Mouse (Mus musculus): ENCODE results near the gene Aspg.

The Aspg gene

DNA sequence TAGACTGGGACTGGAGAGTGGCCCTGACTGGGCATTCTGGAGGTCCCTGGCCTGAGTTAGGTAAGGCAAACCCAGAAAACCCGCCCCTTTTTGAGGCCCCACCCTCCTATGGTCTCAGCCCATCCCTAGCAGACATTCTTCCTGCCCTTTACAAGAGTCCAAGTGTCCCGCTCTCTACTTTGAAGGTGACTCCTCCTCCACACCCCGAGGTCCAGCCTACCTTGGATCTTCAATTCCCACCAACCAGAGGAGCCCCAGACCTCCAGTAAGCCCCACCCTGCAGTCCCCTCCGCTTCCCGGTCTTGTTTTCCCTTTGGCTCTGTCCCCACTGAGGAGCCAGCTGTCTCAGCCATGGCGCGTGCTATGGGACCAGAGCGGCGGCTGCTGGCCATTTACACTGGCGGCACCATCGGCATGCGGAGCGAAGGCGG, at the start of gene Aspg:
Gene Aspg, plus strand, starts transcription at position 139 of the 431 bp plus-strand sequence.
- DNase-seq (ENCODE audit: low spot score in 2 of 2): no peak

DNA sequence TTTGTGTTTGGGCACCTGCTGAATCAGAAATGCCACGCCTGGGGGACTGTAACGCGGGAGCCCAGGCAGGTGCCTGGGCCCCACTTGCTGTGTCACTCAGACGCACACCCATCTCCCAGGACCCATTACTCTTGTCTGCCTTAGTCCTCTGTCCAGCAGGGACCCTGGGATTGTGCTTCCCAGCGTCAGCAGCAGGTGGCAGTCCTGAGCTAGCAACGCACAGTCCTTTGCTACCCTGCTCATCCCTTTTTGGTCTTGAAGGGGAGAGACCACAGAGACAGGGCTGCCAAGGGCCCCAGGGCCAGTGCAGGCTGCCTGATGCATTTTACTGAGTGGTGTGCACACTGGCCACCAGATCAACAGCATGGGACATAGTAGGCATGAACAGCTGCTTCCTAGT, 28.8 kb upstream of the Aspg start:
- DNase-seq (ENCODE audit: low spot score in 2 of 2): peak; percentile 72 to 73

DNA sequence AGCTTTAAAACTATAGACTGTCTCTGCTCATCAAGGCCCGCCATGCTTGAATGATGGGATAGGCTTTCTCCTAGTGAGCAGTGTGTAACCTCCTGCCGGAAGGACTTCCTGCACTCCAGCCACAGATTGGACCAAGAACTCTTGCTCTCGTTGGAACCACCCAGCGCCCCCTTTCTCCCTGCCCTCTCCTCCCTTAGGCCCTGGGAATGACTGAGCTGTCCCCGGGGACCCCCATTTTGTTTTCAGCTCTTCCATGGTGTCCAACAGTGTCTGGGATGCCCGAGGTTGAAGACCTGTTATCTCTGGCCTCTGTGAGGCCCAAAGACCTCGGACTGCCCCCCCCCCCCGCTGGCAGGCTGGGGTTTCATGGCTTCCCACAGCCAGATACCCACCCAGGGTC, 26.6 kb upstream of the Aspg start:
- DNase-seq (ENCODE audit: low spot score in 2 of 2): no peak

DNA sequence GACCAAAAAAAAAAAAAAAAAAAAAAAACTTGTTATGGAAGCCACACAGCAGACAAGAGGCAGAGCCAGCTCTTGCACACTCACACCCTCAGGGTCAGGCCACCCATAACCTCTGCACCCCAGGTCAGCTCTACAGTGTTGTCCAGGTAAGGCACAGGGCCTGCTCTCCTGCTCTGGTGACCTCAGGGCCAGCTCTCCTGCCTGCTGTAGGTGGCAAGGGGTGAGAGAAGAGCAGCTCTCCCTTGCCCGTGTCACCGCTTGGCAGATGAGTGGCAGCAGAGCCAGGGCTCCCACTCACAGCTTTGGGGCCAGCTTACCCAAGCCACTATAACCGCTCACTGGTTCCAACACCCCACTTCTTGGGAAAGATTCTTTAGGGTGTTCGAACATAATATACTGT, 25.6 kb upstream of the Aspg start:
- no peak for DNase-seq (ENCODE audit: low spot score in 2 of 2)

DNA sequence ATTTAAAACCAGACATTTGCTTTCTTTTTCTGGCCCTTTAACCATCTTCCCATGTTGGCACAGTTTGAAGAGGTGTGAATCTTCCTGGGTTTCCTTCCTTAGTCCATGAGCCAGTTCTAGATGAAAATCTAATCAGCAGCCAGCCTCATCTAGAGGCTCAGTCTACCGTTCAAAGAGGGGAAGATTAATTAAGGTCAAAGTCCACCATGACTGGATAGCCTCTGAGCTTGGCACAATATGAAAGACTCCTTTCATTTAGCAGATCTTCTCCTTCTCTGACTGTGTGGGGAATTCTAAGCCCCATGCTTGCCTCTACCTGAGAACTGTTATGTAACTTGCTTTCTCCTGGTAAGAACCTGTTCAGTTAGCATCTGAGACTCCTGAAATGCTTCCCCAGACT, 24.2 kb upstream of the Aspg start:
- no peak for DNase-seq (ENCODE audit: low spot score in 2 of 2)

DNA sequence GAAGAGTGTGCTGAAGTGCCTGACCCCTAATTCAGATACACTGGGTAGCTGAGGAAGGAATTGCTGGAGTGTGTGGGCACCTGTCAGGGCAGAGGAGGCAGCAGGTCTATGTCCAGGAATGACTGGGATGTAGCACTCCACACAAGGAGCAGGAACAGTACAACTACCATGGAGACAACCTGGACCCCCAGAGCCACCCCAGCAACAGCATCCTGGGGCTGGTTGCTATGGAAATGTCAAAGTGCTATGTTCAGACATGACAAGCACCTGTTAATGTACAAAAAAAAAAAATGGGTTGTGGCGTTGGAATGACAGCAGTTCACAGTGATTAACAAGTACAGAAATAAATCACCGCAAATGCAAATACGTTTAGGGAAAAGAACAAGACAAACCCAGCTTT, 20.2 kb upstream of the Aspg start:
- no peak for DNase-seq (ENCODE audit: low spot score in 2 of 2)

DNA sequence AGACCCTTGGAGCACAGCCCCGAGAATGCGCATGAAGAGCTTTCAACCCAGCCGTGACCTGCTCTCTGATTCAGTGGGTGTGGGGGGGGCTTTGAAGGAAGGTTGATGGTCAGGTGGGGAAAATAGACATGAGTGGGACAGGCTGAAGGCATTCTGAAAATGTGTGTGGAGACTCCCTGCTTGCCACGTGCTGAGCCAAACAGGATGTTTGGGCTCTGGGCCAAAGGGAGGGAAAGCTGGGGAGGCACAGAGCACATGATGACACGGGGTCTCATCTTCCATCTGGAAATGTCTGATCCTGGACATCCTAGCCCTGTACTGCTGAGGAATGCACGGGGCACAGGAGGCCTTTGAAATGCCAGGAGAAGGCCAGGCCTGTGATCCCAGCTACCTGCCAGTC, 19.8 kb upstream of the Aspg start:
- DNase-seq (ENCODE audit: low spot score in 2 of 2): no peak

DNA sequence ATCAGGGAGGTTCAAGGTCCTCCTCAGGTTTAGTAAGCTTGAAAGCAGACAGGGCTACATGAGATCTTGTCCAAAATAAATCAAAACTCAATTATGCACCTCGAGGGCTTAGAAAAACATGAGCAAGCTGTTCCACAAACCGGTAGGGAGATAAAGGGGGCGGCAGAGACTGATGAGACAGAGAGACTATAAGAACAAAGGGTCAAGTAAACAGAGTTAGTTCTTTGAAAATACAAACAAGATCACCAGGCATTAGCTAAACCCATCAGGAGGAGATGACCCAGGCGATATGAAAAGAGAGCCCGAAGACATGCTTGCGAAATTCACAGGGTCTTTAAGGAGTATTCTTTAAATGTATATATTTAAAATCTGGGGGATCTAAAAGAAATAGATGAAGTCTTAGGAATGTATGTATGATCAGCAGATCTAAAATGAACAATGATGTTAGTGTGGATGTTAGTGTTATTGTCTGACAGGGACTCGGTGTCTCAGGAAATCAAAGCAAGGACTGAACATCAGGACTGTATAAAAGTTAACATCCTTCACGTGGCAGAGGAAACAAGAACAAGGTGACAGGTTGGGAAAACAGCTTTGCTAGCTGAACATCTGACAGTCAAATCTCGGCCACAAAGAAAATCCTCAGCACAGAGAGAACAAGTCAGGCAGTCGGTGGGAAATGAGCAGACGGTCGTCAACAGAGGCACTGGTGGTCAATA, 17.7 kb upstream of the Aspg start:
- no peak for DNase-seq (ENCODE audit: low spot score in 2 of 2)

DNA sequence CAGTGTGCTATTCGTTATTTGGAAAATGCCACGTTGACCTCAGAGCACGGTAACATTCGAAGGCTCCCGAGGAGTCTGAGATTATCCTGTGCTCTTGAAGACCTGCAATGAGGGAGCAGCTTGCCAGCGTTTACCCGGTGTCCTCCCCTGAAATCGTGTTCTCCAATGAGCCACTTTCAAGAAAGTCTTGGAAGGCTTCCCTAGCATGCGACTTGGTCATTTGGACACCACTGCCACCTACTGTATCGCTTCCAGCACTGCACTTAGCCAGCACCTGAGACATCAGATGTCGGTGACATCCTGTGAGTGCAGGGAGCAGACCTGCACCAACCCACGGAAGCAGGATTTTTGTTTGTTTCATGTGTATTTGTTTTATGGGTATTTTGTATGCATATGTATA, 15.4 kb upstream of the Aspg start:
- peak; percentile 58 to 73 for DNase-seq (ENCODE audit: low spot score in 2 of 2)

DNA sequence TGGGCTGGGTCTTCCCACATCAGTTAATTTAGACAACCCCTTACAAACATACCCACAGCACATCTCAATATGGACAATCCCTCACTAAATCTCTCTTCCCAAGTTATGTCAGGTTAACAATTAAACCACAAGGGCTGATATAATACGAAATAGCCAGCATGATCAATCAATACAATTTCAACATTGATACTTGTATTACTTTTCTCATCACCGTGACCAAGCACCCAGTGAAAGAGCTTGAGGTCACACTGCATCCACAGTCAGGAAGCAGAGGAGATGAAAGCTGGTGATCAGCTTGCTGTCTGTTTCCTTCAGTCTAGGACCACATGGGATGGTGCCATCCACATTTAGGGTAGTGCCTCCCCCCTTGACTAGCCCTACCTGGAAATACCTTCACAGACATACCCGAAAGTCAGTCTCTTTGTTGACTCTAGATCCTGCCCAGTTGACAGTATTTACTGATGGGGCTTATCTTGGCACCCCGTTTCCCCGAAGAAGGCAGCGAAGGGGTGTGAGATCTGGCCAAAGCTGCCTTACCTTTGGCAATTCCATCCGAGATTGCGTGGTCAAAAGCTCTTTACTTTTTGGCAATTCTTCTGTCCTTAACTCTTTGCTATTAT, 12.1 kb upstream of the Aspg start:
- no peak for DNase-seq (ENCODE audit: low spot score in 2 of 2)

DNA sequence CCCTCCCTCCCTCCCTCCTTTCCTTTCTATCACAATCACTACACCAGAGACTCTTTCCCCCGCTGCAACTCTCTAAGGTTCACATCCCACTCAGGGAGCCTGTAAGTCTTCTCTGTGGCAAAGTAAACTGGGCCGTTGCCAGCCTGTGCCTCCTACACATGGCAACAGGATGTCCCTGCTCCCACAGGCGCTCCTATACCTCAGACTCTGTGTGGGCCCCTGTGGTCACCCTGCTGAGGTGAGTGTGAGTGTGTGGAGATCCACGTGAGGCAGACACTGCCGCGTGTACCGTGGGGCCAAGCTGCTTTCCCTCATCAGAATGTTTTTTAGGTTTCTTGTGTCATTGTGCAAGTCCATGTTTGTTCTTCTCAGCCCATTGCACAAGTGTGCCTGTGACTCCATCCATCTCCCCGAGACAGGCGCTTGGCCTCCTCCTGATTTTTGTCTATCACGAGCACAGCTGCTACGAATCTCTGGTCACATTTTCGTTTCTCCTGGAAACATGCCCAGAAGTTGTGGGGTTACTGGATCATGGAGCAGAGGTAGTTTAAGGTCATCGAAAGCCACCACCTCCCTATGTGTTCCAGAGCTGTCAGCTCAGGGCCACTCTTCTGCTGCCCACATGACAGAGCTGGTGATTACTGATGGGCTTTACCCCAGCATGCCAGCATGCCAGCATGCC, 10.3 kb upstream of the Aspg start:
- DNase-seq (ENCODE audit: low spot score in 2 of 2): peak in 1 of 2 experiments; percentile 45

DNA sequence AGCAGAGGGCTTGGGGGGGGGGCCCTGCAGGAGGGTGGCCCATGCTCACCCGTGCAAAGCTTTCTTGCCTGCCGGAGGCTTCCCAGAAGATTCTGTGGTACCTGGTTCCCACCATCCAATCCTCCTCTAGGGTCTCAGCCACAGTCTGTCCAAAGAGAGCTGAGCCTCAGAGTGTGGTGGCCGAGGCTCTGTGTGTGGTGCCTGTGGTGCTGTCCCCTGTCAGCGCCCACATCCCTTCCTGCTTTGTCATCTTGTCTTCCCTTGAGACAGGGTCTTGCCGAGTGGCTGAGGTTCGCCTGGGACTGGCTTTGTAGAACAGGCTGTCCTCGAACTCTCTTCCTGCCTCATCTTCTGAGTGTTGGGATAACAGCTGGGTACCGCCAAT, 9.8 kb upstream of the Aspg start:
- no peak for DNase-seq (ENCODE audit: low spot score in 2 of 2)

DNA sequence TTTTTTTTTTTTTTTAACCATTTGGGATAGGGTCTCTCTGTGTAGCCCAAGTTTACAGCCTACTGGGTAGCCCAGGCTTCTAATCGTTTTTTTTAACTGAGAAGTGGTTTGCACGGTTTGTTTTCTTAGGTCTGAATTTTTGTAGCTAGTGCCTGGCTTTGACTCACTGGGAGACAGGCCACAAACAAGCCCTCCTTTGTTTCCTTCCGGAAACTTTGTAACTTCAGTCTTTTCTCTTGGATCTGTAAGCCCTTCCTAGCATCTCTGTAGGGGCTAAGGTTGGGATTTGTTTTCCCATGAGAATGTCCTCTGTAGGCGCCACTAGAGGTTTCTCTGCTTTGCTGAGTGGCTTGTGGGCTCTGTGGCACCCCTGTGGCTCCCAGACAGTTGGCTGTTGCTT, 6.4 kb upstream of the Aspg start:
- DNase-seq (ENCODE audit: low spot score in 2 of 2): no peak

DNA sequence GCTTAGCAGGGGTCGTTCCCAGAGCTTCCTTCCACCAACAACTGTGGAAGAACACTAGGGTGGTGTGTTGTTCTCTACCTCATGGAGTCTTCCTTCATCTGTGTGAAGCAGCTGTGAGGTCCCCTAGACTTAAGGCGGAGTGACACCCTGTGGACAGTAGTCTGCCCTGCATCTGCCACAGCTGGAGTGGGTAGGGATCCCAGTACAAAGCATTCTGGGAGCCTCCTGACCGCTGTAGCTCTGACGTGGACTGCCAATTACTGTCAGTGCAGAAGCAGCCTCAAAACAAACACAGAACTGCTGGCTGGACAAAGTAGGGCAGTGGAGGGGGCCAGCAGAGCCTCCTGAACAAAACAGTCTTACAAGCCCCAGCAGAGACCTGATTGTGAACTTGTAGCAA, 5.4 kb upstream of the Aspg start:
- DNase-seq (ENCODE audit: low spot score in 2 of 2): no peak

DNA sequence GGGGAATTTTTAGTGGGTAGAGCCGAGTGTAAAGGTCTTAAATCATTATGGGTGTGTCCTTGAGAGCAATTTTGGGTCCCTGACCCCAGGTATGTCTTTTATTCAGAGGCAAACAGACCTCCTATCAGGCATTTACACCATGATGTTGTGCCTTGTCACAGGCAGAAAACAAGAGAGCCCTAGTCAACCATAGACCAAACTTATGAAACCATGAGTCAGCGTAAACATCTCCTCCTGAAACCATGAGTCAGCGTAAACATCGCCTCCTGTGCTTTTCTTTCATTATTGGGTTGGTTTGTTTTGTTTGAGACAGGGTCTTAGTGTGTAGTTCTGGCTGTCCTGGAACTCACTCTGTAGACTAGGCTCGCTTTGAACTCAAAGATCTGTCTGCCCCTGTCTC, 3.3 kb upstream of the Aspg start:
- no peak for DNase-seq (ENCODE audit: low spot score in 2 of 2)

DNA sequence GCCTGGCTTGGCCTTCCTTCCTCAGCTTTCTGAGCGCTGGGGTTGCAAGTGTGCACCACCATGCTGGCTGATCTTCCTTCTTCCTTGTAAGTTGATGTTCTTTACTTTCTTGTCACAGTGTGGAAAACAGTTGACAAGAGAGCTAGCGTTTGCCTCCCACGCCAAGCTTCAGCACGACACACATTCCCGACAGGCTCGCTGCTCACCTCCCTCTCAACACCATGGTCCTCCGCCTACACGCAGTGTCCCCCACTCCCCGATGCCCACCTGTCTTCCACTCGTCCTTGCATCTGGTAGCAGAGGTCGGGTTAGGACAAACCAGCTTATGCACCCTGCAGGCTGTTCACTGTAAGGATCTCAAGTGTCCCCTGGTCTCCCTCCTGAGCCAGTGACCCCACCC, 1.6 kb upstream of the Aspg start:
- DNase-seq (ENCODE audit: low spot score in 2 of 2): no peak

DNA sequence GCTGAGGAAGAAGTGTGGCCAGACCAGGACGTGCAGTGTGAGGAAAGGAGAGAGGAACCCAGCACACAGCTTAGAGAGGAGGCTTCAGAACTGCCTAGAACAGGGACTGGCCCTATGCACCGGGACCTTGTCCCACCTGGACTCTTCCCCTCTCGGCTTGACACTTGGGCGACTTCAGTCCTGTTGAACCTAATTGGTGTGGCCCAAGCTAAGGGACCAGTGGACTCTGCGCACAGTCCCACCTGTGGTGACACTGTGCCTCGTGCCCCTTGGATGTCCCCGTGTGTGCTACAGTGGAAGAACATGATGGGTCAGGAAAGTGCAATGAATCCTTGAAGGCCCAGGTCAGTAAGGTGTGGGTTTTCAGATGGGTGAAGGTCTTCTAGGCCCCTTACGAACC, 1.2 kb downstream of the Aspg start:
- no peak for DNase-seq (ENCODE audit: low spot score in 2 of 2)

DNA sequence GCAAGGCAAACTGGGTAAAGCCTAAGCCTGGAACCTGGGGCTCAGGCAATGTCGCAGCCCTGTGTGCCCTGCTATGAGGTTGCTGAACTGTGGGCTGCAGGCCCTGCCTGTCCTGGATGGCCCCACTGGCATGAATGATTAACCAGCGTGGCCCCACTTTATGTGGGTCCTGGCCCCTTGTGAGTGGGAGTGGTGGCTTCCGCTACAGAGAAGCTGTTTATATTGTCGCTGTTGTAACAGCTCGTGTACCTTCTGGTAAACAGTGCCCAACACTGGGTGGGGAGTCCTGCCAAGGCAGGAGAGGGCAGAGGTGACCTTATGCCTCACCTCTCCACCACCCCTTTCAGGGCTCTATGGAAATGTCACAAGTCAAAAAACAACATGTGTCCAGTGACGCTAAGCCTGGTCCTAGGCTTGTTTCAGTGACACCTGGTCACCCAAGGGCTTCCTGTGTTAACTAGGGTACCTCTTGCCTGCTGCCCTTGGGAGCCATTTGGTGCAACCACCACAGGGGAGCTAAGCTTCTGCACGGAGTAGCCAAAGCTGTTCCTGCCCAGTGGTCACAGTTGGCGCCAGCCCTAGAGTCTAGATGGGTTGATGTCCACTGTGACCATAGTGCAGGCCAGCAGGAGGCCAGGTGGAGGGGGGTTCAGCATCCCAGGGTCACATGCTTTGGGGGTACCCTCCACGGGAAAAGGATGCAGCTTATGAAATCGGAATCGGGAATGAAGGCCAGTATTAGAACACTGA, 2.4 kb downstream of the Aspg start:
- no peak for DNase-seq (ENCODE audit: low spot score in 2 of 2)

DNA sequence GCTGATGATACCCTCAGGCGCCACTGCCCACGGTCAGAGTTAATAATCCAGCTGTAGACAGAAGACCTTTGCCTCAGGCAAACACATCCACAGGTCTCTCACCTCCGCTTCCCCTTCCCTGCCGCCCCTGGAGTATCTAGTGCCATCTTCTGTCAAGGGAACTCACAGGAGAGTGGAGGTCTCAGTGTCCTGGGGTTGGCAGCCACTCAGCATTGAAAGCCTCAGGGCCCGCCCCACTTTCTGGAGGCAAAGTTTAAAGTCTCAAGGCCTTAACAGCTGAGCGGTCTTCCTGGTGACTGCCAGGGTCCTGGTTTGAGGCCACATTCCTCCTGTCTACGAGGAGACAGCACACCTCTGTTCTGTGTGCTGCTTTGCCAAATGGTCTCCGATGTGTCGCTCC, 3.2 kb downstream of the Aspg start:
- no peak for DNase-seq (ENCODE audit: low spot score in 2 of 2)

DNA sequence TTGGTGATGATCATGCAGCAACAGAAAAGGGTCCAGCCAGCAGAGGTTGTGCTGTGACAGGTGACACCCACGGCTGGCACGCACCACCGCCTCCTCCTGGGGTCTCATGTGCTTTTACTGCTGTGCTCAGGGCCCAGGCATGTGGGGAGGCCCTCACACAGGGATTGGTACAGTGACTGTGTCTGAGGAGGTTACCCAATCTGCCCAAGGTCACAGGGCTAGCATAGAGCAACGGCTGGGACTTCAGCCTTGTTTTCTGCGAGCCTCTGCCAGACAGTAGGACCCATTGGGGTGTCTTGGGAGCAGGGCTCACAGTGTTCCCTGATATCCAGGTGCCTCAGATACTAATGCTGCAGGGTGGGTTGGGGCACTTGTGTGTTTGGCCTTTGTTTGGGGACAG, 4.8 kb downstream of the Aspg start:
- DNase-seq (ENCODE audit: low spot score in 2 of 2): no peak

DNA sequence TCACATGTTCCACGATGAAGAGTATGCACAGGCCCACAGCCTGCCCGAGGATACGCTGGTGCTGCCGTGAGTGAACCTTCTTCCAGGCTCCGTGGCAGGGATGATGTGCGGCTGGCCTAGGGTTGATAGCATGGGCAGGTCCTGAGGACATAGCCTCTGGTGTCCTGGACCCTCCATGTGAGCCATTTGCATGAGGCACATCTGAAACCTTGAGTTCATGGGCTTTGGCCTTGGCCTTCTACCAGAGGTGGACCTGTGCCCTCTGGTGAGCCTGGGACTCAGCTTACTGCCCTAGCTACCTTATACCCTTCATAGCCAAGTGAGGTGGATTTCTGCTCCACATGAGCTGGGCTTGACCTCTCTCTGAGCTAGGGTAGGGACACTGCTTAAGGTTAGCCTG, 5.8 kb downstream of the Aspg start:
- DNase-seq (ENCODE audit: low spot score in 2 of 2): no peak

DNA sequence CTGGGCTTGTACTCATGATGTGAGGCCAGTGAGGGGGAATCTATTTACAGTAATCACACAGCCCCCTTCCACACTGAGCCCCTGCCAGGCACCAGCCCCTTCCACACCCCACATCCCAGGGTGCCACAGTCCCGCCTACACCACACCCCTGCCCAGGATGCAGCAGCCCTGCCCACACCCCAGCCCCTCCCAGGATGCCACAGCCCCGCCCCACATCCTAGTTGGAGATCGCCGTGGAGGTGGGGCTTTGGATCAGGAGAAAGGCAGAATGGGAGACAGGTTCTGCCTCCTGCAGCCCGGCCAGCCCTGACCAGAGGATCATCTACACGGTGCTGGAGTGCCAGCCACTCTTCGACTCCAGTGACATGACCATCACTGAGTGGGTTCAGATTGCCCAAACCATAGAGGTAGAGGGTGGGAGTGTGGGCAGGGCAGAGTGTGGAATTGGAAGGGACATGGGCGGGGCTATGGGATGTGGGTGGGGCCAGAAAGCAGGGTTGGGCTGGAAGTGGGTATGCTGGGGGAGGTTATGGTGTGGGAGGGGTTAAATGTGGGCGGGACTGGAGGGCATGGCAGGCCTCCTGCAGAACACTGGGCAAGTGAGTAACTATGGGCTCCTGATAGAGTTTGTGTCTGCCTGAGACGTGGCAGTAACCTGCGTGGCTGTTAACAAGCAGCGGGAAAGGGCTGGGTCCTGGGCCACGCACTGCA, 6.4 kb downstream of the Aspg start:
- no peak for DNase-seq (ENCODE audit: low spot score in 2 of 2)
